Mouse (Mus musculus) monocyte, adult 5-6 weeks (primary cell): ENCODE data around the gene Fbxo28. TPM values are rescaled to one million over a fixed set of nuclear protein-coding genes. Genes with fewer than 3 reads are reported as not detected.
A peak's percentile ranks its signal among the peaks of the same experiment; 100 is the strongest.

Experiments used
- ATAC-seq: fragments of 153-309, 156-312 bp; replicated peaks from 2 replicates; pipeline ENCODE4 v1.8.0; 2017; ENCODE audit warnings: mild to moderate bottlenecking; ENCODE audit not compliant: low TSS enrichment, insufficient number of reproducible peaks, severe bottlenecking, poor library complexity, low FRiP score
- total RNA-seq: library from RNA; stranded (forward); fragments of 200-1000, 200-491, 200-594 nt; gene quantifications from 3 replicates; pipeline ENCODE4 v1.2.3, GENCODE M21; 2017

Gene Fbxo28
- total RNA-seq, result 35.3 to 43.4 TPM (median 37.8 TPM) in 3 replicates

- ATAC-seq, result peak; percentile 97
Observed at GRCm38 (mm10) chr1:182340821-182341781, at the start of gene Fbxo28. TSS of gene Fbxo28 (minus strand) at chr1:182341629.

GRCm38 (mm10) chr1:182388729-182389128, 47.3 kb upstream of the Fbxo28 start:
- ATAC-seq, result no peak

- ATAC-seq, result no peak
Observed at GRCm38 (mm10) chr1:182386449-182386848, 45.0 kb upstream of the Fbxo28 start.

DNA sequence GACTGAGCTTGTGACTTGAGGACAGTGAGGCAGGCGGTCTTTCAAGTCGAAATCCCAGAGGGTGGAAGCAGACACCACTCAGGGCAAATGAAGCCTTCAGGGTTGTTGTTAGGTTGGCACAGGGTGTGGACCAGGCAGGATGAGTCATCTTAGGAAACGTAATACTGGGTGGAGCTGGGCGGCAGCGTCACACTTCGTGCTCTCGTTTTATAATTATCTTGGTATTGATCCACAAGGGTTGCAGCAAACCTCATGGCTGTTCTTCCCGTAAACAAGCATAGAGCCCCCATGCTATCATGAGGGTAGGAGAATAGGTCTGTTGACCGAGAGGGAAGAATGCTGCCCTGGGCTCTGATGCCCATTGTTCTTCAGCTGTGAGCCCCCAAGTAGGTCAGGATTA, 41.7 kb upstream of the Fbxo28 start:
- peak; percentile 85 for ATAC-seq

GRCm38 (mm10) chr1:182381327-182381726, 39.9 kb upstream of the Fbxo28 start:
- ATAC-seq, result no peak

GRCm38 (mm10) chr1:182380683-182381082, 39.3 kb upstream of the Fbxo28 start:
- ATAC-seq, result peak; percentile 74

DNA sequence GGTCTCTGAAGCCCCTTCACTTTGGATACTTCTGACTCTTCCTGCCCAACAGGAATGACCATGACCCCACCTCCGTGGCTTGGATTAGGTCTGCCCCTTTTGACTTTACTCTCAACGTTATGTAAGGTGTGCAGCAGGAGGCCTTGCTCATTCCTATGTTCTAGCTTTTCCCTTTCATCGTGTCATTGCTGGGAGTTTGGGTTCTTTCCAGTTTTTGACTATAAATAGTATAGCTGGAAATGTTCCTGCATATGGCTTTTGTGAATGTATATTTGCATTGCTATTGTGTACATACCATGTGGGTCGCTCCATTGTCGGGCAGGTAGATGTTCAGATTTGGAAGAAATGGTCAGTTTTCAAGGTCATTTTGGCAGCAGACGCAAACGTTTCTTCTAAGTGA, 37.4 kb upstream of the Fbxo28 start:
- no peak for ATAC-seq

- no peak for ATAC-seq
Observed at GRCm38 (mm10) chr1:182378205-182378835, 36.9 kb upstream of the Fbxo28 start.

GRCm38 (mm10) chr1:182377519-182377918, 36.1 kb upstream of the Fbxo28 start:
- no peak for ATAC-seq

DNA sequence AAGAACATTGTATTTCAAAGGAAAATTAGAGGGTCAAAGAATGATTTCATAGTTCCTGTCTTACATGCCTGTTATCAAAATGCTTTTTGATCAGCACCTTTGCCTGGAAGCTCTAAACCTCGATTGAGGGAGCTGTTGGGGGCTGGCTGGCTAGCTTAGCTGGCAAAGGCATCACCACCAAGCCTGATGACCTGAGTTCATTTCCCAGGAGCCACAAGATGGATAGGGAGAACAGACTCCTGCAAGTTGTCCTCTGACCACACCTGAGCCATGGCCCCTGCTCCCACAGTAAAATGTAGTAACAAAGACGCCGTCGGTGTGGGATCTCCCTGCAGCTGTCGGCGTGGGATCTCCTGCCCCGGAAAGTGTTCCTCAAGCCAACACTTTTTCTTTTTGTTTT, 35.4 kb upstream of the Fbxo28 start:
- no peak for ATAC-seq

- no peak for ATAC-seq
Observed at GRCm38 (mm10) chr1:182376221-182376620, 34.8 kb upstream of the Fbxo28 start.

GRCm38 (mm10) chr1:182371891-182372290, 30.5 kb upstream of the Fbxo28 start:
- ATAC-seq, result no peak

DNA sequence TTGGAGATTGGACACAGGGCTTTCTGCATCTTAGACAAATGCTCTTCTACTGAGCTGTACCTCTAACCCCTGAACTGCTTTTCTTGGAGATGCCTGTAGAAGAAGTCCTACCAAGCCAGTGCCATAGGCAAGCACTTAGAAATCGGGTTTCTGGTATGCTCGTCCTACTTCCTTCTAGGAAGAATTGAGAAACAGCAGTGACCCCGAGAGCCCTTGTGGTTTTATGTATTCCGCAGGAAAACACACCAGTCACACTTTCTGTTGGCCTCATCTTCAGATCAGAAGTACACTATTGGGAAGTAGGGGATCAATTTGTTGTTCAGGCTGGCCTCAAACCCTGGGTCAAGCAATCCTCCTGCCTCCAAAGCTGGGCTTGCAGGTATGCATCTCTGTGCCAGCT, 28.0 kb upstream of the Fbxo28 start:
- 0 out of 2 replicates have a peak, but pooled peaks have one; percentile 24 for ATAC-seq

DNA sequence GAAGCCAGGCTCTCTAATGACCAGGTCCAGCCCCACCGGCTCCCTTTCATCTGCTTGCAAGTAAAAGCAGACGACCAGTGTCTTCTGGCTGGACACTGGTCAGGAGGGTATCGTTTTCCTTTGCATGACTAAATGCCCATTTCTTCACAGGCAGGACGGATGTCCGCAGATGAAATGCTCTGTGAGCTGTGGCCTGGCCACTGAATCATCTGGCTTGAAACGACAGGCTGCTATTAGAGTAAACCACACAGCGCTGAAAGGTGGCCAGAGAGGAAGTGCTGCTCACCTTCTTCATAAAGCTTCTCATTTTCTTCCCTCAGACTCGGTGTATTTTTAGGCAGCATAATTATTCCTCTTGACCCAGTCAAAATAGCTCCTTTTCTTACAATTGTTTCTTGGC, 27.4 kb upstream of the Fbxo28 start:
- ATAC-seq, result no peak

- no peak for ATAC-seq
Observed at GRCm38 (mm10) chr1:182368309-182368708, 26.9 kb upstream of the Fbxo28 start.

DNA sequence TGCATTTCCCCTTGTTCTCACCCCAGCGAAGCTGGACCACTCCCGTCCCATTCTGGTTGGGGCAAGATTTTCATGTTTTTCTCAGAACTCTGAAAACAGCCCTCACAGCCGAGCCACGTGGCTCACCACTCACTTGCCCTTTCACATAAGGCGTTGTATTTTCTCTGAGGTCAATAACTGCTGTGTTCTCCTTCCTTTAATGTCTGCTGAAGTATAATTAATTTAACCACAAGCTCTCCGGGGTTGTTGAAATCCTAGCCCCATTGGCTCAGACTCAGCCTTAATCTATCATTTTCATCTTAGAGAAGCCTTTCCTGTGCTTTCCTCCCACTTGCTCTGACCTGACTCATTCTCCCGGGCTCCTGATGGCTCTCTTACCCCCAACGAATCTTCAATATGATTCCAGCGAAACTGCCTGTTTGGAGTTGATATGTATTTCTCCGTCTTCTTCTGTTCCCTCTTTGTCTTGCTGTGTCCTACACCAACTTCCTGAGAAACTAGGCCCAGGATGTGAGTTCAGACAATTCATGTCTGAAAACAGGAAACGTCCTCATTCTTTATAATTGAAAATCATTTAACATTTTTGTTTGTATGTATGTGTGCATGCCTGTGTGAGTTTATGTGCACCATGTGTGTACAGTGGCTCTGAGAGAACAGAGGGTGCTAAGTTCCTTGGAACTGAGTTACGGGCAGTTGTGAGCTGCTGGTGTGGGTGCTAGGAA, 22.4 kb upstream of the Fbxo28 start:
- peak; percentile 63 for ATAC-seq

- no peak; the same call in 1 of the 2 replicates for ATAC-seq
Observed at GRCm38 (mm10) chr1:182362703-182363102, 21.3 kb upstream of the Fbxo28 start.

DNA sequence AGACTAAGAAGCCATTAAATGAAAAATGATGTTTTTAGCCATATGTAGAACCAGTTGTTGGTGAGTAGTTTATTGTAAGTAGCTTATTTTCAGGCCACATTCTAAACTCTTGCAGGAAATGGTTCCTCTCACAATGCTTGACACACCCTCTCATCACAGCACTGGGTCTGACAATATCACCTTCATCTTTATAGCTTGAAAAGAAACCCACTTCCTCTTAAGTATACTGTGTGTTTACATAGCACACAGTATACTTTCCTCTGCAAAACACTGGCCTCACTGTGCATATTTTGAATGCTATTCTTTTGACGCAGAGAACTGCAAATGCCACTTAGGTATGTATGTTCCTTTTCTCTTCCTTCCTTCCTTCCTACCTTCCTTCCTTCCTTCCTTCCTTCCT, 16.7 kb upstream of the Fbxo28 start:
- ATAC-seq, result 0 out of 2 replicates have a peak, but pooled peaks have one; percentile 38

- peak; percentile 69 for ATAC-seq
Observed at GRCm38 (mm10) chr1:182354504-182355147, 13.2 kb upstream of the Fbxo28 start.
